Mouse (Mus musculus): Measurements from ENCODE around the gene Tox3.

Gene Tox3

GRCm38 (mm10) chr8:90232501-90232900 is 115.6 kb downstream of the Tox3 start:
- no peak for DNase-seq

- DNase-seq = no peak
Observed at GRCm38 (mm10) chr8:90224172-90224571, 124.0 kb downstream of the Tox3 start.

GRCm38 (mm10) chr8:90209105-90210037 is 138.8 kb downstream of the Tox3 start:
- DNase-seq = no peak
